13 mouse cellular contexts compared by ENCODE assay signal in the genomic region with DNA sequence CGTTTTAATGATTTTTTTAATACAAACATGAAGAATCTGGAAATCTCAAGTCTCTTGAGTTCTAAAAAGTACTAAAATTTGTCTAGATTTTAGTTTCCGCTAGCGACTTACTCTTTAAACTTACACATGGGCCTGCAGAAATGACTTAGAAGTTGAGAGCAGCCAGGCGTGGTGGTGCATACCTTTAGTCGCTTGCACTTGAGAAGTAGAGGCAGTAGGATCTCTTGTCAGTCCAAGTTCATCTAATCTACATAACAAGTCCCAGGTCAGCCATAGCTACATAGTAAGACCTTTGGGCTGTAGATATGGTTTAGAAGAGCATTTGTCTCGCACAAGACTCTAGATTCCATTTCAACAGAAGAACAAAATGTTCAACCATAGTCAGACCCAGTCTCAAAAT. TPM values are rescaled to one million over a fixed set of nuclear protein-coding genes. Genes with fewer than 3 reads are reported as not detected.
DNase-seq lines count a peak whose midpoint lies in the region; ATAC-seq and TF ChIP-seq lines count a peak whose summit lies in the region.
"Had no signal": no experiment of that assay in that cellular context is flagged by ENCODE, and none has a peak within 500 bp of the region (broad histone marks: within the 10 kb centered on the region; RNA-seq: fewer than 3 reads in every experiment).

No protein-coding gene starts in this region.

- peak; percentile 29 for DNase-seq in cerebellum, adult 9-10 months
- DNase-seq in cerebellum, adult 11 months: no peak
- DNase-seq in R1 (ENCODE audit: low read depth, low spot score): peak; percentile 56
- DNase-seq in liver, embryonic 14.5 days (ENCODE audit: low read depth in 3 of 3, low spot score in 3 of 3): no peak
- DNase-seq in testis, postnatal 14 days (ENCODE audit: low spot score): no peak
- DNase-seq: adrenal gland, adult 8-10 months; cerebellum, postnatal 36 days; heart, postnatal 14 days; kidney, postnatal 10 days had no signal

- no peak for TF ChIP-seq EP300 in liver, embryonic 14.5 days (IDR thresholded peaks at IDR 0.05; ENCODE audit: low read depth)

- no peak overlapping the region for H3K9ac ChIP-seq in intestine, embryonic 15.5 days
- H3K9ac ChIP-seq in intestine, postnatal 0 days (ENCODE audit: low read depth, low read length): no peak overlapping the region
- H3K9ac ChIP-seq in liver, embryonic 14.5 days (replicated peaks): no peak overlapping the region; the same call in 1 of the 2 replicates

- peaks cover 11% of the 10 kb centered on the region; the same call in 1 of the 2 replicates for H3K4me1 ChIP-seq in intestine, embryonic 15.5 days (replicated peaks)
- peaks cover 7% of the 10 kb centered on the region; the same call in 1 of the 2 replicates for H3K4me1 ChIP-seq in intestine, postnatal 0 days (replicated peaks; ENCODE audit: control insufficient read depth, insufficient read depth, low read length)
- peaks cover 35 to 42% of the 10 kb centered on the region in 2 experiments for H3K4me1 ChIP-seq in liver, embryonic 14.5 days (replicated peaks; ENCODE audit: control insufficient read depth in 2 of 2, insufficient read depth in 2 of 2, low read length in 1 of 2)

- H3K4me3 ChIP-seq in intestine, embryonic 15.5 days (replicated peaks): no peak overlapping the region
- H3K4me3 ChIP-seq in intestine, postnatal 0 days (ENCODE audit: low read depth, low read length): no peak overlapping the region
- no peak overlapping the region; a peak in 1 of 4 replicates for H3K4me3 ChIP-seq in liver, embryonic 14.5 days (ENCODE audit: insufficient read depth in 1 of 2, low read depth in 2 of 2, low read length in 2 of 2)

- 0 out of 2 replicates have a peak overlapping the region, but pooled peaks have one; percentile 64 for H3K4me2 ChIP-seq in intestine, embryonic 15.5 days (replicated peaks)
- no peak overlapping the region; the same call in 1 of the 2 replicates for H3K4me2 ChIP-seq in intestine, postnatal 0 days (replicated peaks; ENCODE audit: low read depth)
- H3K4me2 ChIP-seq in liver, embryonic 14.5 days (ENCODE audit: low read depth): peak overlapping the region; percentile 96

- H3K9me3 ChIP-seq in intestine, embryonic 15.5 days: no peaks in the 10 kb centered on the region
- no peaks in the 10 kb centered on the region for H3K9me3 ChIP-seq in intestine, postnatal 0 days (ENCODE audit: control insufficient read depth)
- no peaks in the 10 kb centered on the region for H3K9me3 ChIP-seq in liver, embryonic 14.5 days (ENCODE audit: control insufficient read depth, low read length)
- H3K9me3 ChIP-seq: neural tube, embryonic 12.5 days had no signal

- TF ChIP-seq CTCF in intestine, postnatal 0 days (IDR thresholded peaks at IDR 0.05; ENCODE audit: low read depth): no peak
- TF ChIP-seq CTCF in liver, embryonic 14.5 days (IDR thresholded peaks at IDR 0.05; ENCODE audit: low read depth): no peak

- ATAC-seq in intestine, embryonic 15.5 days: no peak
- no peak for ATAC-seq in intestine, postnatal 0 days
- ATAC-seq in liver, embryonic 14.5 days (ENCODE audit: insufficient read depth): no peak
- ATAC-seq in CD4-positive, CD25-positive, alpha-beta regulatory T cell, adult 4 months: no peak

- H3K36me3 ChIP-seq in intestine, embryonic 15.5 days: no peaks in the 10 kb centered on the region
- 0 out of 2 replicates have a peak, but pooled peaks cover 6% of the 10 kb centered on the region for H3K36me3 ChIP-seq in intestine, postnatal 0 days (ENCODE audit: control insufficient read depth, insufficient read depth)
- H3K36me3 ChIP-seq in liver, embryonic 14.5 days (replicated peaks; ENCODE audit: control insufficient read depth, insufficient read depth, low read depth): peaks cover 21% of the 10 kb centered on the region
- H3K36me3 ChIP-seq: neural tube, embryonic 12.5 days had no signal

- H3K27me3 ChIP-seq in intestine, embryonic 15.5 days (replicated peaks): no peaks in the 10 kb centered on the region
- H3K27me3 ChIP-seq in intestine, postnatal 0 days (replicated peaks; ENCODE audit: control insufficient read depth, insufficient read depth, low read length): no peaks in the 10 kb centered on the region
- no peaks in the 10 kb centered on the region; the same call in 1 of the 2 replicates for H3K27me3 ChIP-seq in liver, embryonic 14.5 days (ENCODE audit: control insufficient read depth, insufficient read depth, low read length)
- H3K27me3 ChIP-seq: neural tube, embryonic 12.5 days had no signal

- 80% methylated on average over 6 of the region's 6 CpGs for WGBS in intestine, embryonic 15.5 days
- WGBS in intestine, postnatal 0 days: 80% methylated on average over 6 of the region's 6 CpGs
- WGBS in liver, embryonic 14.5 days (ENCODE audit: insufficient replicate concordance): 66% methylated on average over 6 of the region's 6 CpGs

- no peak overlapping the region for H3K27ac ChIP-seq in intestine, embryonic 15.5 days
- no peak overlapping the region for H3K27ac ChIP-seq in intestine, postnatal 0 days (ENCODE audit: low read depth, low read length)
- no peak overlapping the region for H3K27ac ChIP-seq in liver, embryonic 14.5 days

RNA-seq across cellular contexts. Expression of gene Cnbp, which starts 1.0 kb away (rescaled TPM):
- 991 and 1,100 TPM in 2 replicates for polyA plus RNA-seq in intestine, embryonic 15.5 days (2015; fragmentation: Nextera tagmentation; extraction: Ambion mirVana)
- 385 and 395 TPM in 2 replicates for polyA plus RNA-seq in intestine, postnatal 0 days (2015; fragmentation: Nextera tagmentation; extraction: Ambion mirVana)
- 152 and 190 TPM in 2 replicates for polyA plus RNA-seq in liver, embryonic 14.5 days (2012; rRNA removed)
- 556 and 576 TPM in 2 replicates for polyA plus RNA-seq in liver, embryonic 14.5 days (2014; fragmentation: Nextera tagmentation; extraction: Ambion mirVana)
- polyA plus RNA-seq in CD4-positive, CD25-positive, alpha-beta regulatory T cell, adult 4 months (2017; shearing (Covaris generic)): 1,000 to 10,000 TPM in 1 of 2 experiments, 100 to 1,000 TPM in 1; 984 to 1,123 TPM

RNA-seq across cellular contexts. Expression of gene Isy1, which starts 13.3 kb away (rescaled TPM):
- polyA plus RNA-seq in intestine, embryonic 15.5 days (2015; fragmentation: Nextera tagmentation; extraction: Ambion mirVana): 50.7 and 58.1 TPM in 2 replicates
- 24.5 and 26.4 TPM in 2 replicates for polyA plus RNA-seq in intestine, postnatal 0 days (2015; fragmentation: Nextera tagmentation; extraction: Ambion mirVana)
- 4.9 and 16.9 TPM in 2 replicates for polyA plus RNA-seq in liver, embryonic 14.5 days (2012; rRNA removed)
- polyA plus RNA-seq in liver, embryonic 14.5 days (2014; fragmentation: Nextera tagmentation; extraction: Ambion mirVana): 33.7 and 34.0 TPM in 2 replicates
- 10 to 100 TPM; 86.8 to 89.1 TPM for polyA plus RNA-seq in CD4-positive, CD25-positive, alpha-beta regulatory T cell, adult 4 months (2017; shearing (Covaris generic))

RNA-seq across cellular contexts. Expression of gene Gm45140, which starts 16.3 kb away (rescaled TPM):
- 3.3 and 4.1 TPM in 2 replicates for polyA plus RNA-seq in intestine, embryonic 15.5 days (2015; fragmentation: Nextera tagmentation; extraction: Ambion mirVana)
- polyA plus RNA-seq in intestine, postnatal 0 days (2015; fragmentation: Nextera tagmentation; extraction: Ambion mirVana): 1.3 and 2.0 TPM in 2 replicates
- polyA plus RNA-seq in liver, embryonic 14.5 days (2012; rRNA removed): 0.28 and 3.2 TPM in 2 replicates
- polyA plus RNA-seq in liver, embryonic 14.5 days (2014; fragmentation: Nextera tagmentation; extraction: Ambion mirVana): 3.6 and 3.7 TPM in 2 replicates
- polyA plus RNA-seq in CD4-positive, CD25-positive, alpha-beta regulatory T cell, adult 4 months (2017; shearing (Covaris generic)): 1 to 10 TPM; 3.7 to 5.3 TPM

RNA-seq across cellular contexts. Expression of gene Copg1, which starts 35.7 kb away (rescaled TPM):
- 154 and 161 TPM in 2 replicates for polyA plus RNA-seq in intestine, embryonic 15.5 days (2015; fragmentation: Nextera tagmentation; extraction: Ambion mirVana)
- polyA plus RNA-seq in intestine, postnatal 0 days (2015; fragmentation: Nextera tagmentation; extraction: Ambion mirVana): 88.5 and 89.5 TPM in 2 replicates
- 20.5 and 22.5 TPM in 2 replicates for polyA plus RNA-seq in liver, embryonic 14.5 days (2012; rRNA removed)
- polyA plus RNA-seq in liver, embryonic 14.5 days (2014; fragmentation: Nextera tagmentation; extraction: Ambion mirVana): 42.4 and 46.6 TPM in 2 replicates
- 100 to 1,000 TPM; 111 to 171 TPM for polyA plus RNA-seq in CD4-positive, CD25-positive, alpha-beta regulatory T cell, adult 4 months (2017; shearing (Covaris generic))

RNA-seq across cellular contexts. Expression of gene Rab43, which starts 39.9 kb away (rescaled TPM):
- polyA plus RNA-seq in intestine, embryonic 15.5 days (2015; fragmentation: Nextera tagmentation; extraction: Ambion mirVana): 11.0 and 12.2 TPM in 2 replicates
- polyA plus RNA-seq in intestine, postnatal 0 days (2015; fragmentation: Nextera tagmentation; extraction: Ambion mirVana): 25.5 and 25.9 TPM in 2 replicates
- 21.9 and 27.8 TPM in 2 replicates for polyA plus RNA-seq in liver, embryonic 14.5 days (2012; rRNA removed)
- 25.9 and 34.1 TPM in 2 replicates for polyA plus RNA-seq in liver, embryonic 14.5 days (2014; fragmentation: Nextera tagmentation; extraction: Ambion mirVana)
- 10 to 100 TPM; 10.1 to 12.7 TPM for polyA plus RNA-seq in CD4-positive, CD25-positive, alpha-beta regulatory T cell, adult 4 months (2017; shearing (Covaris generic))

Comparison
In these comparisons a context has a peak if more than half of its experiments do, and no peak if none do; other contexts are left out.
1. DNase-seq: peak in cerebellum, adult 9-10 months (single experiment) and R1 (single experiment); none in cerebellum, adult 11 months (single experiment), liver, embryonic 14.5 days (0 of 3) and testis, postnatal 14 days (single experiment).